Mouse (Mus musculus): ENCODE measurements around the gene Ly6g6c.

Ly6g6c gene

DNA sequence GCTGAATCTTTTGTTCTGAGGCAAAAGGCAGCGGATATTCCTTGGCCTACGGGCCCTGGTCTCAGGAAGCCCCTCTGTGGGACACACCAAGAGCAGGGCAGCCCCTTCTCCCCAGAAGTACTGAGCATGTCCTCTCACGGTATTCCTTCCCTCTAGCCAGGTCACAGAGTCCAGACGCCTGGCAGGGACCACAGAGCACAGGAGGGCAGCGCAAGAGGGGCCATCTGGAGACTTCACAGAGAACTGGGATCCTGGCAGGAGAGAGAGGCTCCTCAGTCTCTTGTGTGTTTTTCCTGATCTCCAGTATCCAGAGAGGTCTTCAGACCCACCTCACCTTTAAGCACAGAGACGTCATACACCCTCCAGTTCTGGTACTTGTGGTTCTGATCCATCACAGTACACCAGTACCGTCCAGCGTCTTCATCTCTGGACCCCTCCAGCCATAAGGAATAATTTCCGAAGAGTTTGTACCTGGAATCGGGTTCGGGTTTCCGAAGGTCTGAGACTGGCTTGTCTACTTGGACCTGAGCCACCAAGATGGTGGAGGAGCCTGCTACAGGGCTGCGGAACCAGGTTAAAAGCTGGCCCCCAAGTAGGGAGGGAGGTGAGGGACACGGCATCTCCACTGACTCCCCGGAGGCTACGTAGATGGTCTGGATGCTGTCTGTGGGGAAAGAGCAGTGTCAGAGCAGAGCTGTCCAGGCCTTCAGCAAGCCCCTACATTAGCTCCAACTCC lies 17.8 kb downstream of the Ly6g6c start:
- DNase-seq (ENCODE audit: low spot score in 2 of 2) = no peak

DNA sequence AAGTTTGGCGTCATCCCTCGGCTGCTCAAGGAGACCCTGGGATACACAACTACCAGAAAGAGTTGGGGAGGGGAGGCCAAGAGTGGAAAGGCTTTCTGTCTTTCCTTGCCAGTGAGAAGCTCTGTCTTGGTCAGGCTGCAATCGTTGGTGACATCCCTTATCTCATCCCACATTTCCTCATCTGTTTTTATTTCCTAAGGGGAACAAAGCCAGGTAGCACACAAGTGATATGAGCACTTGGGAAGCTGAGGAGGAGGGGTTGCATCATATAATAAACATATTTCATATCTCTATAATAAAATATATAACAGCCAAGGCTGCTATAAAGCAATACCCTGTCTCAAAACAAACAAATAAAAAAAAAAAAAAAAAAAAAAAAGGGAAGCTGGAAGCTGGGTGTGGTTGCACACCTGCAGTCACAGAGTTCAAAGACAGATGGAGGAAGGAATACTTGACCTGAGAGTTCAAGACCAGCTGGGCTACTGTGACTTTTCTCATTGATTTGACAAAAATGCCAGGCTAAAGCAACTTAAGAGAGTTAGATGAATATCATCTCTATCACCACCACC lies 18.8 kb downstream of the Ly6g6c start:
- no peak for DNase-seq (ENCODE audit: low spot score in 2 of 2)

- no peak for DNase-seq (ENCODE audit: low spot score in 2 of 2)
These were observed 20.1 kb downstream of the Ly6g6c start, which contains the start of gene Ly6g6f for GRCm38 (mm10) chr17:35085208-35085865. TSS of gene Ly6g6f (minus strand) at chr17:35085610.

DNA sequence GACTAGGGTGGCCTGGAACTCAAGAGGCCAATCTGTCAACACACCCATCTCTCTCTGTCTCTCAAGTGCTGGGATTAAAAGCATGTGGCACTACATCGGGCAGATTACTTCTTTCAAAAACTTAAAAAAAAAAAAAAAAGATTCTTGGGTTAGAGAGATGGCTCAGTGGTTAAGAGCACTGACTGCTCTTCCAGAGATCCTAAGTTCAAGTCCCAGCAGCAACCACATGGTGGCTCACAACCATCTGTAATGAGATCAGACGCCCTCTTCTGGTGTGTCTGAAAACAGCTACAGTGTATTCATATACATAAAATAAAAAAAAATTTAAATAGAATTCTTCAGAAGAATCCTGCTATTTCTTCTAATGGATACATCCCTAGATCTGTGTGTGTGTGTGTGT lies 23.0 kb downstream of the Ly6g6c start:
- DNase-seq (ENCODE audit: low spot score in 2 of 2) = no peak

GRCm38 (mm10) chr17:35088825-35089644 lies 23.8 kb downstream of the Ly6g6c start, which contains the start of gene Abhd16a:
TSS of gene Abhd16a (plus strand) at chr17:35089263.
- DNase-seq (ENCODE audit: low spot score in 2 of 2) = peak; percentile 83 to 94

DNA sequence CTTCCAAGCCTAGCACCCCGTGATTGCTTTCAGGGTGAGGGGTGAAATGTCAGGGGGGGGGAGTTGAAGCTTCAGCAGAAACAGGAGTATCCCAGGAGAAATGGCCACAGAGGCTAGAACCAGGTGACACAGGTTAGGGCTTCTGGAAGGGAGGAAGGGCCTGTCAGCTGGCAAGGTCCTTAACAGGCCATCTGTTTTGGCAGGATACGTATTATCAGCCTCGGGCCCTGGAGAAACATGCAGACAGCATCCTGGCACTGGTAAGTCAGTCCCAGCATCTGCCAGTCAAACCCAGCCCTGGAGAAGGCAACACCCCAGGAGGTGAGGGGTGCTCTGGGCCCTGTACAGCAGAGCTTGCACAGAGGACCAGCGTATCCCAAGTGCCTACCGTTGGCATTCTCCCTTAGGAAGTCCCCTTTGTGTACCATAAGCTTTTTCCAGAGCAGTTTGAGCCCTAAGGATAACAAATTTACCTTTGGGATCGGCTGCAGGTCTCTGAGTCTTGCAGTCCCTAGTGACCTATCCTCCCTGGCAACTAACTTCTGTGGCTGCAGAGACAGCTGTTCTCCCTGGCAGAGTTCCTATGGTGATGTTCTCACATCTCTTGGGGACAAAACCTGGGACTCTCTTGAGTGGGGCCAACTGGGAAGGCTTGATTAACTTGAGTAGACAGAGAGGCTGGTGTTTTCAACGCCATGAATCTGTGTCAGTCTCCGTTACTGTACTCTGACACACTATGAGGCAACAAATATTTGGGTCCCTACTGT lies 25.2 kb downstream of the Ly6g6c start:
- no peak for DNase-seq (ENCODE audit: low spot score in 2 of 2)

DNA sequence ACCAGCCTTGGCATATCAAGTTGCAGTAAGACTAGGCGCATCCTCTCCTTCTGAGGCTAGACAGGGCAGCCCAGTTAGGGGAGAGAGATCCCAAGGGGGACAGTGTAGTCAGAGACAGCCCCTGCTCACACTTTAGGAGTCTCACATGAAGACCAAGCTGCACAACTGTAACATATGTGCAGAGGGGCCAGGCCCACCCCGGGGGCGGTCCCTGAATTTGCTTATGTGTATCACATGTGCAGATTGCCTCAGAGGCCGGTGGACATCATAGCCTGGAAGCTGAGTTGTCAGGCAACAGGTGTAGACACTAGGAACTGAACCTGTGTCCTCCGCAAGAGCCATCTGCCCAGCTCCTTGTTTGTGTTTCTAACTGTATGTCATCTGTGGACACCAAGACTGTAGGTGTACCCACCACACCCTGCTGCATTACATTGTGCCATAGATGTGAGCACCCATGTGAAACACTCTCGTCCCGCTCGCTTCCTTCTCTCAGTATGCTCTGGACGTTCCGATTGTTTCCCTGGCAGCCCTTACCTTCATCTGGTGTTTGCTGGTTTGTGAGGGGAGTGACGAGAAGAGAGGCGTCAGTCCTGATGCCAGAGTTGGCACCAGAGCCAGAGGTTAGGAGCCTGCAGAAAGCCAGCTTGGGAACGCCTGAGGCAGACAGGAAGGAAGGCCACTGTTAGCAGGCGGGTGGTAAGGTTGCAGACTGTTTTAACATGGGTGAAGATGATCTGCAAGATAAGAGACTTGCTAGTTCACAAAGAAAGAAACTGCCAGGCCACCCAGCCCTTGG lies 27.4 kb downstream of the Ly6g6c start:
- DNase-seq (ENCODE audit: low spot score in 2 of 2) = no peak

GRCm38 (mm10) chr17:35094475-35095365 lies 29.5 kb downstream of the Ly6g6c start:
- no peak for DNase-seq (ENCODE audit: low spot score in 2 of 2)

GRCm38 (mm10) chr17:35096597-35096996 lies 31.4 kb downstream of the Ly6g6c start:
- no peak for DNase-seq (ENCODE audit: low spot score in 2 of 2)

- DNase-seq (ENCODE audit: low spot score in 2 of 2) = peak; percentile 52 to 55
These were observed 32.0 kb downstream of the Ly6g6c start for GRCm38 (mm10) chr17:35097164-35097655.

GRCm38 (mm10) chr17:35100196-35100765 lies 35.1 kb downstream of the Ly6g6c start:
- no peak for DNase-seq (ENCODE audit: low spot score in 2 of 2)

DNA sequence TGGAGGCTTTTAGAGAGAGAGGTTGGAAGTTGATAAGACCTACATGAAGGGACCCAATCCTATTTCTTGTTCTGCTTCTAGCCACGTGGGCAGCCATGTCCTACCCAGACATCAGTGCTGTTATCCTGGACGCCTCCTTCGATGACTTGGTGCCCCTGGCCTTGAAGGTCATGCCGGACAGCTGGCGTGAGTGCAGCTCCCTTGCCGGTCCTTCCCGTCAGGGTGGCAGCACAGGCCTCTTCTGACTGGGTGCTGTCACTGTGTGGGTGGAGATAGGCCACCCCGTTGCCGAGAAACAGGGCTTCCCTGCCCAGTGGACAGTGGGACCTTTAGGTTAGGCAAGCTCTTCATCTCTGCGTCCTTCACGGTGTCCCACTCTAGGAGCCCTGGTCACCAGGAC lies 36.0 kb downstream of the Ly6g6c start:
- DNase-seq (ENCODE audit: low spot score in 2 of 2) = no peak

DNA sequence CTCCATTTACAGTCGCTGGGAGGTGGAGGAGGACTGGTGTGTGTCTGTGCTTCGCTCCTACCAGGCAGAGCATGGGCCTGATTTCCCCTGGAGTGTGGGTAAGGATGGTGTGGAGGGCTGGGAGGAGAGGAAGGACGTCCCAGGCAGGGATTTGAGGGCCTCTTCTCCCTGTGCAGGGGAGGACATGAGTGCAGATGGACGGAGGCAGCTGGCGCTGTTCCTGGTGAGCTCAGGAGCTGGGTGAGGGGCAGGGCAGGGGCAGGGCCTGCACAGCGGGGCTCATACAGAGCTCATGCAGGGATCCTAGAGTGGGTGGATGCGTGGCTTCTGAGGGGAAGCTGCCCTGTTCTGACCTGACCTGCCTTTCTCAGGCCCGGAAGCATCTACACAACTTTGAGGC lies 37.1 kb downstream of the Ly6g6c start:
- DNase-seq (ENCODE audit: low spot score in 2 of 2) = no peak

GRCm38 (mm10) chr17:35103221-35103690 lies 38.1 kb downstream of the Ly6g6c start:
- no peak for DNase-seq (ENCODE audit: low spot score in 2 of 2)

GRCm38 (mm10) chr17:35104079-35104478 lies 38.9 kb downstream of the Ly6g6c start:
- DNase-seq (ENCODE audit: low spot score in 2 of 2) = no peak

- DNase-seq (ENCODE audit: low spot score in 2 of 2) = no peak
These were observed 39.6 kb downstream of the Ly6g6c start for GRCm38 (mm10) chr17:35104754-35105153.

DNA sequence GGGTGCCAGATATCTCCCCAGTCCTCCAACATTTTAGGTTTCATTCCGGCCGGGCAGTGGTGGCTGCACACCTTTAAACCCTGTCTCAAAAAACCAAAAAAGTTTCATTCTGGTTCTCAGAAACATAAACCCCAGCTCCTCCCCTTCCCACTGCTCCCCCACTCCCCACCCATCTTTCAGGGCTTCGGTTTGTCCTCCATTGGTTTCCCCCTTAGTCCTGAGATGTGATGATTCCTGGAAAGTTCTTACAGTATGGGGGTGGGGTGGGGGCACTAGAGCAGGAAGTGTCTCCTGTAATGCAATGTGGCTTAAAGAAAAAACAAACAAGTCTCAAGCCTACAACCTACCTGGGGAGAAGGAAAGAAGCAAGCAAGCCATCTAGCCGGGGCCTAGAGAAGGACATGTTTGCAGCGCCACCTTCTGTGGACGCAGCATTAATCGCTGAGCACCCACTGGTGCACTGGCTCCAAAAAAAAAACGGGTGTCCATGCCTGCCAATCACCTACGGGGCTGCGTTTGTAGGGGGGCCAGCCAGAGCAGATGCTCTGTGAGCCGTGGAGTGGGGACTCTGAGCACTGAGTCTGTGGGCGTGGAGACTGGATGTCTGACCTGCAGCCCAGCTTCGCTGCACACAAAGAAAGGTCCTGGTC lies 40.7 kb downstream of the Ly6g6c start:
- DNase-seq (ENCODE audit: low spot score in 2 of 2) = no peak

DNA sequence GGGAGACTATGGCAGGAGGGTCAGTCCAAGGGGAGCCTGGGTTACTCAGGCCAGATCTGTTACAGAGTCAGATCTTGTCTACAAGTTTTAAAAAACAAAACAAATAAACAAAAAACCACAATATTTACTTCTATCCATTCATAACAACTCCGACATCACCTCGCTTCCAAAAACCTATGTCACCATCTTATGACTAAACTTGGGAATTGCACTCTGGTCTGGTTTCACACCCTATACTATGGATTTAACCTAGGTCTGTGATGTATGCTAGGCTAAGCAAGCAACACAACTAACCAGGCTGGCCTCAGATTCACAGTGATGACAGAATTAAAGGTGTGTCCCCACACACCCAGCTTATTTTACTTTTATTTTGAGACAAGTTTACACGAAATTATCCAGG lies 41.3 kb downstream of the Ly6g6c start:
- DNase-seq (ENCODE audit: low spot score in 2 of 2) = no peak

Data from left cerebral cortex, adult 9 months (tissue).